ENCODE assay signal across 8 mouse cellular contexts in genomic region chr11:119618763-119619162, GRCm38 (mm10). TPM values are rescaled to one million over a fixed set of nuclear protein-coding genes. Genes with fewer than 3 reads are reported as not detected.
DNase-seq lines count a peak whose midpoint lies in the region; ATAC-seq and TF ChIP-seq lines count a peak whose summit lies in the region.

No protein-coding gene starts in this region.

- peak in 1 of 2 experiments; percentile 37 for DNase-seq in heart, adult 2 months
- peak; percentile 43 for DNase-seq in ovary, postnatal 36 days (ENCODE audit: low spot score)
- no peak for DNase-seq in ovary, postnatal 10 days (ENCODE audit: low spot score)
- DNase-seq in brain, embryonic 14.5 days (ENCODE audit: low read depth): peak; percentile 74
- peak; percentile 40 for DNase-seq in induced T-regulatory cell, adult 2 months (ENCODE audit: low read depth)
- DNase-seq in midbrain, postnatal 0 days (ENCODE audit: low spot score): peak; percentile 76

- WGBS in heart, adult 2 months: 48% methylated on average over 5 of the region's 5 CpGs
- 45% methylated on average over 5 of the region's 5 CpGs for WGBS in heart, embryonic 12.5 days
- 44% methylated on average over 5 of the region's 5 CpGs for WGBS in midbrain, postnatal 0 days

- no peak overlapping the region for H3K27ac ChIP-seq in heart, adult 2 months
- H3K27ac ChIP-seq in heart, embryonic 12.5 days (ENCODE audit: poor library complexity, severe bottlenecking): no peak overlapping the region
- no peak overlapping the region for H3K27ac ChIP-seq in midbrain, postnatal 0 days (ENCODE audit: low read depth, low read length)

- no peak for TF ChIP-seq EP300 in heart, adult 2 months (IDR thresholded peaks at IDR 0.05; ENCODE audit: insufficient read depth, low read depth, low read length)

- H3K9ac ChIP-seq in heart, adult 2 months (ENCODE audit: low read depth, low read length): no peak overlapping the region
- H3K9ac ChIP-seq in heart, embryonic 12.5 days: no peak overlapping the region
- no peak overlapping the region for H3K9ac ChIP-seq in midbrain, postnatal 0 days (replicated peaks; ENCODE audit: low read length, poor library complexity, severe bottlenecking)

- no peak overlapping the region for H3K4me2 ChIP-seq in heart, embryonic 12.5 days
- H3K4me2 ChIP-seq in midbrain, postnatal 0 days (ENCODE audit: low read depth, low read length, poor library complexity, severe bottlenecking): no peak overlapping the region

- intact Hi-C loops in heart, adult 2 months (cut with DNase I): loop anchor here (2.0 kb wide), 1 partner anchor 116 kb away; no protein-coding TSS in a partner anchor

- no peak for ATAC-seq in heart, embryonic 12.5 days (ENCODE audit: insufficient number of reproducible peaks, low FRiP score)
- ATAC-seq in midbrain, postnatal 0 days (ENCODE audit: low FRiP score): no peak
- ATAC-seq in erythroid progenitor cell, adult 5-6 weeks (replicated peaks; ENCODE audit: low FRiP score, poor library complexity, severe bottlenecking): no peak

- no peak overlapping the region for H3K4me3 ChIP-seq in heart, adult 2 months
- H3K4me3 ChIP-seq in heart, embryonic 12.5 days: no peak overlapping the region
- no peak overlapping the region for H3K4me3 ChIP-seq in midbrain, postnatal 0 days (ENCODE audit: low read depth, low read length)

- no peaks in the 10 kb centered on the region for H3K9me3 ChIP-seq in heart, embryonic 12.5 days (replicated peaks)
- H3K9me3 ChIP-seq in midbrain, postnatal 0 days (ENCODE audit: low read length): no peaks in the 10 kb centered on the region

- peak; percentile 59 for TF ChIP-seq CTCF in heart, adult 2 months (IDR thresholded peaks at IDR 0.05)
- peak; percentile 57; the same call in 1 of the 2 replicates for TF ChIP-seq CTCF in brain, embryonic 14.5 days (IDR thresholded peaks at IDR 0.05; ENCODE audit: borderline replicate concordance, extremely low read depth, insufficient read depth, insufficient read length)
- peak; percentile 64 for TF ChIP-seq CTCF in midbrain, postnatal 0 days (IDR thresholded peaks at IDR 0.05)

- no peaks in the 10 kb centered on the region; the same call in 1 of the 2 replicates for H3K4me1 ChIP-seq in heart, adult 2 months (ENCODE audit: control insufficient read depth, insufficient read depth, low read length)
- peaks cover 9% of the 10 kb centered on the region for H3K4me1 ChIP-seq in heart, embryonic 12.5 days (replicated peaks)
- H3K4me1 ChIP-seq in midbrain, postnatal 0 days (ENCODE audit: insufficient read depth, low read length): no peaks in the 10 kb centered on the region

- no peaks in the 10 kb centered on the region for H3K36me3 ChIP-seq in heart, adult 2 months (ENCODE audit: control insufficient read depth, insufficient read depth, low read length)
- H3K36me3 ChIP-seq in heart, embryonic 12.5 days: 0 out of 2 replicates have a peak, but pooled peaks cover 4% of the 10 kb centered on the region
- H3K36me3 ChIP-seq in midbrain, postnatal 0 days (ENCODE audit: insufficient read depth, low read length): no peaks in the 10 kb centered on the region

- TF ChIP-seq POLR2A in heart, adult 2 months (IDR thresholded peaks at IDR 0.05; ENCODE audit: insufficient read depth, low read depth, low read length): no peak
- no peak for TF ChIP-seq POLR2A in brain, embryonic 14.5 days (IDR thresholded peaks at IDR 0.05; ENCODE audit: borderline replicate concordance, extremely low read depth, insufficient read depth, insufficient read length, poor library complexity, severe bottlenecking)

- no peaks in the 10 kb centered on the region for H3K27me3 ChIP-seq in heart, adult 2 months (ENCODE audit: control insufficient read depth, insufficient read depth, low read length)
- H3K27me3 ChIP-seq in heart, embryonic 12.5 days (replicated peaks): no peaks in the 10 kb centered on the region
- no peaks in the 10 kb centered on the region for H3K27me3 ChIP-seq in midbrain, postnatal 0 days (ENCODE audit: insufficient read depth, low read length)

- H3K79me2 ChIP-seq in heart, adult 2 months (replicated peaks; ENCODE audit: control insufficient read depth, insufficient read depth, low read length): peaks cover 3% of the 10 kb centered on the region

RNA-seq across cellular contexts. Expression of gene Rptor, which starts 16.1 kb away (rescaled TPM):
- 10 to 100 TPM; 32.1 to 32.4 TPM for total RNA-seq in heart, adult 2 months (2021)
- polyA plus RNA-seq in heart, adult 2 months (2012; rRNA removed): 19.7 and 20.6 TPM in 2 replicates
- 13.3 and 14.1 TPM in 2 replicates for polyA plus RNA-seq in heart, embryonic 12.5 days (2016; fragmentation: Nextera tagmentation; extraction: Ambion mirVana)
- polyA plus RNA-seq in brain, embryonic 14.5 days (2012; rRNA removed): 23.4 and 34.4 TPM in 2 replicates
- total RNA-seq in midbrain, postnatal 0 days (2014; rRNA removed): 64.8 and 65.0 TPM in 2 replicates
- 8.5 TPM in 2 replicates for polyA plus RNA-seq in midbrain, postnatal 0 days (2015; fragmentation: Nextera tagmentation; extraction: Ambion mirVana)
- 6.7 and 10.1 TPM in 2 replicates for total RNA-seq in erythroid progenitor cell, adult 5-6 weeks (2015; ENCODE audit: low replicate concordance)
- total RNA-seq in erythroid progenitor cell, adult 5-6 weeks (2017; ENCODE audit: low replicate concordance): 10.1 and 11.2 TPM in 2 replicates
